Mouse (Mus musculus): Measurements from ENCODE around the gene Cerkl. TPM values are rescaled to one million over a fixed set of nuclear protein-coding genes. Genes with fewer than 3 reads are reported as not detected.

Gene Cerkl
- total and polyA plus RNA-seq, 3 experiments = 3.5 to 7.4 TPM; not detected in 1

DNA sequence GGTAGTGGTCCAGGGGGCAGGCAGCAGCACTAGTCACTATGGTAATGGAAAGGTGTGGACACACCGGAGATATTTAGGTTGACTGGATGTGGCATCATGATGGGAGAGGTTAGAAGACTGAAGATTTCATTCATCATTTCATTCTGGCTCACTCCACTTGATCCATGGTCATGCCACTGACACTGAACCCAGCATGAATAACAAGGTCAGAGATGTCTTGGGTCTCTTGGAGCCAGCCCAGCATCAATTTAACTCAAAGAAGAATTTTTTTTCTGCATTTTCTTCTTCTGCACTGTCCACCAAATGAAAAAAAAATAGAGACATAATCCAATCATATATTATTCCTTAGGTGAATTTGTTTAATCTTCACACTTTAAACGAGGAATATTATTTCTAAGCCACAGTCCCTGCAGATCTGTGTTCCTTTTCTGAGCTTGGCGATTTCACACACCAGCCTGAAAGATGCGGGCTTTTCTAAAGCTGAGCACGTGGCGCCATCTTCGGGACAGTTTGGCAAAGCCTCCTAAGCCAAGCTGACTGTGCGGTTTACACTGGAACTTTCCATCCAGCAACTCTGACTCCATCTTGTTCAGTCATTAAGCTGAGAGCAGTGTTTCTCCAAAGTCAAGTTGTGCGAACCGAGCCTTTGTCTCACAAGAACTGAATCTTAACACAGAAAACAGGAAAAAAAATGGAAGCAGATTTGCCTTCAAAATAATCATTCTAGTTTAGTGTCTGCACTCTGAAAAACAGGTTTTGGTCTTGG is 42.6 kb upstream of the Cerkl start (continued):
- TF ChIP-seq EP300 (IDR thresholded peaks at IDR 0.05; ENCODE audit: low read depth in 1 of 2, low read length in 2 of 2) (no peak), MYB (IDR thresholded peaks at IDR 0.05; ENCODE audit: low read depth, low read length) (no peak)

DNA sequence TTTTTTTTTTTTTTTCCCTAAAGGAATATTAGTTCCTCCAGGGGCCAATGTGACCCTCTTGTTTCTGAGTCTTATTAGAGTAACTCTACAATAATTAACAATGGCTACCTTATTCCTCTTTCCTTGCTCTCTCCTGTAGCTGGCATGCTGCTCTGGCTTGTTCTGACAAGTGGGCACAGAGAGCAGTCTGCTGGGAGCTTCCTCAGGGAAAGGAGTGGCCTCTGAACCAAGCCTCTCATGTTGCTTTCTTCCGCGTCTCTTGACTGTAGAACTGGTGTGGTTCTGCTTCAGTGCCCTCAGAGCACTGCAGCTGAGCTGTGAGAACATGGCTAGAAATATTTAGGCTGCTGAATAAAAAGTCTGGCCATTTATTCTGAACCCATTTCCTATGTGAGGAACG is 28.5 kb upstream of the Cerkl start:
- Histone ChIP-seq H3K9ac (ENCODE audit: control insufficient read depth, low read depth, low read length, poor library complexity, severe bottlenecking) (no peak overlapping the region), H3K4me1 (ENCODE audit: control insufficient read depth in 1 of 2, insufficient read depth in 2 of 2, low read length in 2 of 2) (no peaks in the 10 kb centered on the region), H3K79me2 (ENCODE audit: control insufficient read depth, insufficient read depth, low read length, poor library complexity) (no peaks in the 10 kb centered on the region), H3K27ac (ENCODE audit: control insufficient read depth, low read depth, low read length) (no peak overlapping the region), H3K36me3 (ENCODE audit: control insufficient read depth in 1 of 2, insufficient read depth in 2 of 2, low read length in 2 of 2) (no peaks in the 10 kb centered on the region), H3K4me3 (ENCODE audit: control insufficient read depth in 1 of 2, insufficient read depth in 1 of 2, low read depth in 2 of 2, low read length in 2 of 2) (no peak overlapping the region), H3K27me3 (ENCODE audit: control insufficient read depth in 1 of 2, insufficient read depth in 2 of 2, low read length in 2 of 2) (peaks cover 5 to 8% of the 10 kb centered on the region in 2 experiments; a peak in 3 of 4 replicates), H3K9me3 (replicated peaks; ENCODE audit: insufficient read depth, low read length) (no peaks in the 10 kb centered on the region)
- TF ChIP-seq MYB (IDR thresholded peaks at IDR 0.05; ENCODE audit: low read depth, low read length) = no peak
- no peak for TF ChIP-seq CHD1 (IDR thresholded peaks at IDR 0.05; ENCODE audit: low read depth, low read length)
- no peak for TF ChIP-seq USF1 (IDR thresholded peaks at IDR 0.05; ENCODE audit: low read depth, low read length)
- no peak for TF ChIP-seq NRF1 (IDR thresholded peaks at IDR 0.05; ENCODE audit: insufficient read depth, low read depth, low read length, poor library complexity, severe bottlenecking)
- no peak for TF ChIP-seq EP300 (IDR thresholded peaks at IDR 0.05; ENCODE audit: low read depth in 1 of 2, low read length in 2 of 2)
- TF ChIP-seq MXI1 (IDR thresholded peaks at IDR 0.05; ENCODE audit: low read depth, low read length) = no peak
- no peak for DNase-seq (ENCODE audit: low read depth, low spot score)

GRCm38 (mm10) chr2:79482511-79482910 is 25.9 kb upstream of the Cerkl start:
- peaks cover 5 to 8% of the 10 kb centered on the region in 2 experiments; a peak in 3 of 4 replicates for H3K27me3 ChIP-seq (ENCODE audit: control insufficient read depth in 1 of 2, insufficient read depth in 2 of 2, low read length in 2 of 2)
- H3K79me2 ChIP-seq (ENCODE audit: control insufficient read depth, insufficient read depth, low read length, poor library complexity) = no peaks in the 10 kb centered on the region
- H3K36me3 ChIP-seq (ENCODE audit: control insufficient read depth in 1 of 2, insufficient read depth in 2 of 2, low read length in 2 of 2) = no peaks in the 10 kb centered on the region
- DNase-seq (ENCODE audit: low read depth, low spot score) = no peak
- H3K4me1 ChIP-seq (ENCODE audit: control insufficient read depth in 1 of 2, insufficient read depth in 2 of 2, low read length in 2 of 2) = no peaks in the 10 kb centered on the region
- no peak overlapping the region for H3K4me3 ChIP-seq (ENCODE audit: control insufficient read depth in 1 of 2, insufficient read depth in 1 of 2, low read depth in 2 of 2, low read length in 2 of 2)
- H3K9ac ChIP-seq (ENCODE audit: control insufficient read depth, low read depth, low read length, poor library complexity, severe bottlenecking) = no peak overlapping the region
- no peak overlapping the region for H3K27ac ChIP-seq (ENCODE audit: control insufficient read depth, low read depth, low read length)
- no peak for TF ChIP-seq GATA1 (IDR thresholded peaks at IDR 0.05; ENCODE audit: low read depth, low read length)
- no peaks in the 10 kb centered on the region for H3K9me3 ChIP-seq (replicated peaks; ENCODE audit: insufficient read depth, low read length)

GRCm38 (mm10) chr2:79462411-79462810 is 5.8 kb upstream of the Cerkl start:
- Histone ChIP-seq H3K79me2 (ENCODE audit: control insufficient read depth, insufficient read depth, low read length, poor library complexity) (no peaks in the 10 kb centered on the region), H3K9ac (ENCODE audit: control insufficient read depth, low read depth, low read length, poor library complexity, severe bottlenecking) (no peak overlapping the region), H3K4me3 (ENCODE audit: control insufficient read depth in 1 of 2, insufficient read depth in 1 of 2, low read depth in 2 of 2, low read length in 2 of 2) (no peak overlapping the region), H3K36me3 (ENCODE audit: control insufficient read depth in 1 of 2, insufficient read depth in 2 of 2, low read length in 2 of 2) (no peaks in the 10 kb centered on the region), H3K9me3 (replicated peaks; ENCODE audit: insufficient read depth, low read length) (no peaks in the 10 kb centered on the region), H3K27ac (ENCODE audit: control insufficient read depth, low read depth, low read length) (no peak overlapping the region), H3K4me1 (ENCODE audit: control insufficient read depth in 1 of 2, insufficient read depth in 2 of 2, low read length in 2 of 2) (no peaks in the 10 kb centered on the region), H3K27me3 (ENCODE audit: control insufficient read depth in 1 of 2, insufficient read depth in 2 of 2, low read length in 2 of 2) (no peaks in the 10 kb centered on the region; a peak in 1 of 4 replicates)
- no peak for TF ChIP-seq POLR2AphosphoS2 (IDR thresholded peaks at IDR 0.05; ENCODE audit: low read length)
- no peak for TF ChIP-seq GATA1 (IDR thresholded peaks at IDR 0.05; ENCODE audit: low read depth, low read length)
- no peak for TF ChIP-seq TAL1 (IDR thresholded peaks at IDR 0.05; ENCODE audit: low read length)
- no peak for TF ChIP-seq POLR2AphosphoS5 (IDR thresholded peaks at IDR 0.05; ENCODE audit: borderline replicate concordance, low read depth, low read length)
- no peak for TF ChIP-seq POLR2A (IDR thresholded peaks at IDR 0.05; ENCODE audit: control insufficient read depth in 1 of 2, insufficient read depth in 1 of 2, low read depth in 1 of 2, low read length in 2 of 2, poor library complexity in 1 of 2)
- TF ChIP-seq TCF12 (IDR thresholded peaks at IDR 0.05; ENCODE audit: low read depth, low read length) = no peak
- no peak for TF ChIP-seq MYC (IDR thresholded peaks at IDR 0.05; ENCODE audit: low read depth, low read length)
- no peak for TF ChIP-seq EP300 (IDR thresholded peaks at IDR 0.05; ENCODE audit: low read depth in 1 of 2, low read length in 2 of 2)
- no peak for TF ChIP-seq ELF1 (IDR thresholded peaks at IDR 0.05; ENCODE audit: low read depth, low read length)
- no peak for TF ChIP-seq USF1 (IDR thresholded peaks at IDR 0.05; ENCODE audit: low read depth, low read length)
- no peak for DNase-seq (ENCODE audit: low read depth, low spot score)
